Mouse (Mus musculus): ENCODE measurements around the gene Ncor2. TPM values are rescaled to one million over a fixed set of nuclear protein-coding genes. Genes with fewer than 3 reads are reported as not detected.

Ncor2 gene
- polyA plus RNA-seq, 1 experiment from 2014 or later = 19.8 TPM

- DNase-seq (ENCODE audit: low spot score) = no peak
These were observed 6.0 kb downstream of the Ncor2 start for GRCm38 (mm10) chr5:125172831-125173615.

- DNase-seq (ENCODE audit: low spot score) = no peak
These were observed 7.8 kb downstream of the Ncor2 start for GRCm38 (mm10) chr5:125171259-125171658.

GRCm38 (mm10) chr5:125170107-125170842 is 8.7 kb downstream of the Ncor2 start:
- DNase-seq (ENCODE audit: low spot score) = no peak

GRCm38 (mm10) chr5:125168101-125168500 is 10.9 kb downstream of the Ncor2 start:
- no peak for DNase-seq (ENCODE audit: low spot score)

GRCm38 (mm10) chr5:125167524-125167923 is 11.5 kb downstream of the Ncor2 start:
- no peak for DNase-seq (ENCODE audit: low spot score)

- no peak for DNase-seq (ENCODE audit: low spot score)
These were observed 13.0 kb downstream of the Ncor2 start for GRCm38 (mm10) chr5:125165993-125166392.

- DNase-seq (ENCODE audit: low spot score) = no peak
These were observed 14.4 kb downstream of the Ncor2 start for GRCm38 (mm10) chr5:125164465-125165167.

GRCm38 (mm10) chr5:125163441-125164050 is 15.5 kb downstream of the Ncor2 start:
- DNase-seq (ENCODE audit: low spot score) = no peak

GRCm38 (mm10) chr5:125162461-125162860 is 16.6 kb downstream of the Ncor2 start:
- no peak for DNase-seq (ENCODE audit: low spot score)

GRCm38 (mm10) chr5:125159804-125160405 is 19.1 kb downstream of the Ncor2 start:
- no peak for DNase-seq (ENCODE audit: low spot score)

- peak; percentile 33 for DNase-seq (ENCODE audit: low spot score)
These were observed 19.7 kb downstream of the Ncor2 start for GRCm38 (mm10) chr5:125159293-125159692.

GRCm38 (mm10) chr5:125158232-125158961 is 20.6 kb downstream of the Ncor2 start:
- DNase-seq (ENCODE audit: low spot score) = peak; percentile 59

GRCm38 (mm10) chr5:125157375-125158033 is 21.5 kb downstream of the Ncor2 start:
- DNase-seq (ENCODE audit: low spot score) = no peak

- no peak for DNase-seq (ENCODE audit: low spot score)
These were observed 22.4 kb downstream of the Ncor2 start for GRCm38 (mm10) chr5:125156418-125157205.

GRCm38 (mm10) chr5:125155451-125155850 is 23.6 kb downstream of the Ncor2 start:
- no peak for DNase-seq (ENCODE audit: low spot score)

- no peak for DNase-seq (ENCODE audit: low spot score)
These were observed 24.0 kb downstream of the Ncor2 start for GRCm38 (mm10) chr5:125154989-125155388.

- no peak for DNase-seq (ENCODE audit: low spot score)
These were observed 24.8 kb downstream of the Ncor2 start for GRCm38 (mm10) chr5:125154178-125154577.

GRCm38 (mm10) chr5:125153201-125153816 is 25.7 kb downstream of the Ncor2 start:
- peak; percentile 54 for DNase-seq (ENCODE audit: low spot score)
